Mouse (Mus musculus) forebrain, embryonic 13.5 days (tissue): Measurements from ENCODE around the gene Dscaml1. TPM values are rescaled to one million over a fixed set of nuclear protein-coding genes. Genes with fewer than 3 reads are reported as not detected.

ENCODE experiments used
- ATAC-seq: fragments of 200-750 bp; cut with Nextera tagmentation; 2 replicates; pipeline ENCODE4 v1.8.0; 2017
- H3K27ac ChIP-seq: fragments of 300-500 bp; sonication (generic); 2 replicates; pipeline ENCODE4 v1.5.1; 2015; ENCODE audit warnings: inconsistent platforms, mild to moderate bottlenecking, moderate library complexity
- H3K27me3 ChIP-seq: fragments of 300-500 bp; sonication (generic); 2 replicates; pipeline ENCODE4 v1.6.1; 2015; ENCODE audit warnings: mild to moderate bottlenecking, inconsistent platforms
- H3K36me3 ChIP-seq: fragments of 300-500 bp; sonication (generic); 2 replicates; pipeline ENCODE4 v1.6.1; 2015; ENCODE audit warnings: mild to moderate bottlenecking, inconsistent platforms; ENCODE audit not compliant: poor library complexity, severe bottlenecking
- H3K4me1 ChIP-seq: fragments of 300-500 bp; sonication (generic); 2 replicates; pipeline ENCODE4 v1.6.1; 2015; ENCODE audit warnings: inconsistent platforms
- H3K4me2 ChIP-seq: fragments of 300-500 bp; sonication (generic); 2 replicates; pipeline ENCODE4 v1.6.1; 2015; ENCODE audit warnings: inconsistent platforms, mild to moderate bottlenecking, moderate library complexity
- H3K4me3 ChIP-seq: fragments of 300-500 bp; sonication (generic); 2 replicates; pipeline ENCODE4 v1.5.1; 2015; ENCODE audit warnings: mild to moderate bottlenecking, inconsistent platforms
- H3K9ac ChIP-seq: fragments of 300-500 bp; sonication (generic); 2 replicates; pipeline ENCODE4 v1.6.1; 2015; ENCODE audit warnings: mild to moderate bottlenecking, inconsistent platforms
- H3K9me3 ChIP-seq: fragments of 300-500 bp; sonication (generic); replicated peaks from 2 replicates; pipeline ENCODE4 v1.6.1; 2016; ENCODE audit warnings: inconsistent platforms
- WGBS: fragments of 180-500 bp; shearing (Covaris S2); methylation state at CpG from one replicate; pipeline ENCODE4 v1.1.7; 2015; 5-methylcytosine and 5-hydroxymethylcytosine counted together
- polyA plus RNA-seq: library from polyadenylated mRNA; unstranded; fragments of >200 nt; fragmentation: Nextera tagmentation; extraction: Ambion mirVana; gene quantifications from 2 replicates; pipeline ENCODE4 v1.2.1, GENCODE M21; 2015

Gene Dscaml1
- polyA plus RNA-seq, result 9.6 and 13.6 TPM in 2 replicates

GRCm38 (mm10) chr9:45426456-45426855 lies at the start of gene Dscaml1:
TSS of gene Dscaml1 (plus strand) at chr9:45426628.
- no peak for ATAC-seq
- Histone ChIP-seq H3K9ac (no peak within 1 kb of the TSS), H3K36me3 (no peaks in the 10 kb centered on the region), H3K27ac (no peak within 1 kb of the TSS), H3K4me3 (no peak within 1 kb of the TSS), H3K4me1 (peaks cover 24% of the 10 kb centered on the region), H3K27me3 (peaks cover 37% of the 10 kb centered on the region), H3K9me3 (no peaks in the 10 kb centered on the region), H3K4me2 (no peak within 1 kb of the TSS)
- 84% methylated on average over 4 of the region's 4 CpGs for WGBS

DNA sequence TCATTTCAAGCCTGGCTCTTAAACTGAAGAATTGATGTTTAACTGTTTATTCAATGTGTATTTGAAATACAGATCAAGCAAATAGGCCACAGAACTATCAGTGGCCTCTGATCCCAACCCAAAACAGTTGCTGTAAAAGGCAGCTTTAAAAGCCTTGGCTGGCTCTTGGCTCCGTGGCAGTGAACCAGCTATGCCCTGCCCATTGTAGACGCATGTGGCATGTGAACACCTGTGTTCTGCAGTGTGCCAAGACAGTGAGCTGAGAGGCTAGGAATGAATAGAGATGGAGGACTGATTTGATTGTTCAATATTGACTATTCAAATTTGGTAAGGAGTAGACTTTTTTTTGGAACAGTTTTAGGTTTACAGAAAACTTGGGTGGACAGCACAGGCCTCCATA lies 49.5 kb upstream of the Dscaml1 start:
- Histone ChIP-seq H3K27ac (no peak overlapping the region), H3K27me3 (no peaks in the 10 kb centered on the region), H3K9me3 (no peaks in the 10 kb centered on the region), H3K4me3 (no peak overlapping the region), H3K4me1 (peaks cover 64% of the 10 kb centered on the region), H3K9ac (no peak overlapping the region), H3K4me2 (no peak overlapping the region), H3K36me3 (peaks cover 20% of the 10 kb centered on the region; the same call in 1 of the 2 replicates)
- no peak for ATAC-seq
- WGBS, result 85% methylated on average over 2 of the region's 2 CpGs

- 25% methylated on average over 10 of the region's 10 CpGs for WGBS
- Histone ChIP-seq H3K27ac (peak overlapping the region; percentile 74), H3K4me1 (peaks cover 61% of the 10 kb centered on the region), H3K36me3 (peaks cover 14% of the 10 kb centered on the region; the same call in 1 of the 2 replicates), H3K27me3 (no peaks in the 10 kb centered on the region), H3K9ac (no peak overlapping the region), H3K4me2 (peak overlapping the region; percentile 19), H3K9me3 (no peaks in the 10 kb centered on the region), H3K4me3 (no peak overlapping the region)
- ATAC-seq, result peak; percentile 83
These were observed 45.8 kb upstream of the Dscaml1 start for GRCm38 (mm10) chr9:45380411-45381251.

DNA sequence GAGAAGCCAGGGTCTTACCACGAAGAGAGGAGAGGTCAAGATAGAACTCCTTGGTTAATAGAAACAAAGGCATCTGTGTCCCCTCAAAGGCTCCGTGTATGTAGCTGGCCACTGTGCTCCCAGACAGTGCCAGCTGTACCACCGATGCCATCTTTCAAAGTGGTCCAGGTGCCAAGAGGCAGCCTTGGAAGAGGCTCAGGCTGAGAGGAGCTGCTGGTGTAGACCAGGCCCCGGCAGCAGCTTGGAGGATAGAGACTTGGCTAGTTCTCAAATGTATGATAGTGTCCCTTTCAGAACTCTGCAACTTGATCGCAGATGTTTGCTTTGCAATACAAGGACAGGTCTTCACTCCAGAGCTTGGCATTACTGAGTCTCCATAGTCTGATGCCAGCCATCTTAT lies 44.1 kb upstream of the Dscaml1 start:
- peaks cover 51% of the 10 kb centered on the region for H3K4me1 ChIP-seq
- H3K4me3 ChIP-seq, result no peak overlapping the region
- H3K27ac ChIP-seq, result no peak overlapping the region
- no peak overlapping the region for H3K9ac ChIP-seq
- H3K4me2 ChIP-seq, result no peak overlapping the region
- no peaks in the 10 kb centered on the region for H3K27me3 ChIP-seq
- peaks cover 9% of the 10 kb centered on the region; the same call in 1 of the 2 replicates for H3K36me3 ChIP-seq
- 82% methylated on average over 5 of the region's 5 CpGs for WGBS
- H3K9me3 ChIP-seq, result no peaks in the 10 kb centered on the region
- ATAC-seq, result no peak

DNA sequence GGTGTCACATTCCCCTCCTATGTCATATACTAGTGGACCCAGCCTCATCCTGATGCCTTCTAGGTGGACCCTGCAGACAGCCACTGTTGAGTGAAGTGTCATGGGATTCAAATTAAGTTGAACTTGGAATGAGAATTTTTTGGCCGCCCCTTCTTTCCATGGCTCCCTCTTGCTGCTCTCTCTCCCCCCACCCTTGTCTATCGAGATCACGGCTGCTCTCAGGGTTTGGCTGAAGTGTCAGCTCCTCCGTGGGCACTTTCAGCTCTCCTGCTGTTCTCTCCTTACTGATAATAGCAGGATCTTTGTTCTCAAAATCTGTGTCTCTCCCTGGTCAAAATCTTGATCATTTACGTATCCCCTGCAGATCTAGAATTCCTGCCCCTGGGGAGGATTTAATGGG lies 43.6 kb upstream of the Dscaml1 start:
- WGBS, result 82% methylated on average over 5 of the region's 5 CpGs
- Histone ChIP-seq H3K4me1 (peaks cover 51% of the 10 kb centered on the region), H3K27ac (no peak overlapping the region), H3K4me2 (no peak overlapping the region), H3K36me3 (peaks cover 4% of the 10 kb centered on the region; the same call in 1 of the 2 replicates), H3K9me3 (no peaks in the 10 kb centered on the region), H3K9ac (no peak overlapping the region), H3K4me3 (no peak overlapping the region), H3K27me3 (no peaks in the 10 kb centered on the region)
- ATAC-seq, result no peak

- peaks cover 44% of the 10 kb centered on the region for H3K4me1 ChIP-seq
- WGBS, result 92% methylated on average over 6 of the region's 6 CpGs
These were observed 42.5 kb upstream of the Dscaml1 start for GRCm38 (mm10) chr9:45383883-45384282.

DNA sequence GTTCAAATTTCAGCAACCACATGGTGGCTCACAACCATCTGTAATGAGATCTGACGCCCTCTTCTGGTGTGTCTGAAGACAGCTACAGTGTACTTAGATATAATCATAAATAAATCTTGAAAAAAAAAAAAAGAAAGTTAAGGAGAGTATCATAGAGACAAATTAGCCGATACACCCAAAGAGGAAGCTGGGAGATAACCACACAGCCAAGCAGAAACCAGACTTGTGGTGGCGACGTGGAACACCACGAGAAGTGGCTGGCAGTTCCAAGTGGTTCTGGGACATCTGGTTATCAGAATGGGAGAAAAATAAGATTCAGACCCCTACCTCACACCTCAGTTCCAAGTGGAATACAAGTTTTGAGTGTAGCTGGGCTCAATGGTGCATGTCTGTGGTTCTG lies 39.7 kb upstream of the Dscaml1 start:
- ATAC-seq, result no peak
- H3K9me3 ChIP-seq, result no peaks in the 10 kb centered on the region
- no peak overlapping the region for H3K4me3 ChIP-seq
- no peak overlapping the region for H3K4me2 ChIP-seq
- no peaks in the 10 kb centered on the region for H3K27me3 ChIP-seq
- peaks cover 18% of the 10 kb centered on the region for H3K4me1 ChIP-seq
- H3K36me3 ChIP-seq, result peaks cover 12% of the 10 kb centered on the region
- no peak overlapping the region for H3K27ac ChIP-seq
- 89% methylated on average over 5 of the region's 5 CpGs for WGBS
- H3K9ac ChIP-seq, result no peak overlapping the region

More at GRCm38 (mm10) chr9:45383883-45384282, 42.5 kb upstream of the Dscaml1 start:
- Histone ChIP-seq H3K27me3 (no peaks in the 10 kb centered on the region), H3K9me3 (no peaks in the 10 kb centered on the region), H3K4me2 (no peak overlapping the region), H3K4me3 (no peak overlapping the region), H3K9ac (no peak overlapping the region), H3K36me3 (no peaks in the 10 kb centered on the region), H3K27ac (no peak overlapping the region)
- ATAC-seq, result no peak

DNA sequence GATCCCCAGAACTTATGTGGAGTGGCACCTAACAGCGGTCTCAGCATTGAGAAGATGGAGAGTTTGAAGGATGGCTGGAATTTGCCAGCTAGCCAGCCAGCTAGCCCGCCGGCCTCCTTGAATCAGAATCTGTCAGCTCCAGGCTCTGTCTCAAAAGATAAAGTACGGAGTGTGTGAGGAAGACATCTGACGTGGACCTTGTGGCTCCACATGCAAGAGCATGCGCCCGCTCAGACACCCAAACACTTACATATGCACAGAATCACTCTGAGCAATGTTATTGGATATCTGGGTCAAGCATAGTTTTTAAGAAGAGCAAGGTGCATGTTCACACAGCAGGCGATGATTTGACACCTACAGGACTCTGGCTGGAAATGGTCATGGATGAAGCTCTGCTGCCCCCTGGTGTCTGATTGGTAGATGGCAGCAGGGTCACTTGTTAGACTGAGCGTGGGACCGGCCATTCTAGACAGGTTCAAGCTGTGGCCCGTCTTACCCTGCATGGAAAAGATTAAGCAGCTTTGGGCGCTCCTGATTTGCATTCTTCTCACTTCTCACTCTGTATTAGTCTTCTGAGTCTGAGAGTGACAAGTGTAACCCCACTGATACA lies 37.9 kb upstream of the Dscaml1 start:
- 47% methylated on average over 12 of the region's 12 CpGs for WGBS
- Histone ChIP-seq H3K27me3 (no peaks in the 10 kb centered on the region), H3K4me3 (no peak overlapping the region), H3K9me3 (no peaks in the 10 kb centered on the region), H3K27ac (no peak overlapping the region), H3K36me3 (peaks cover 30% of the 10 kb centered on the region), H3K4me2 (no peak overlapping the region), H3K4me1 (peaks cover 7% of the 10 kb centered on the region; the same call in 1 of the 2 replicates), H3K9ac (0 out of 2 replicates have a peak overlapping the region, but pooled peaks have one; percentile 9)
- ATAC-seq, result peak; percentile 83

DNA sequence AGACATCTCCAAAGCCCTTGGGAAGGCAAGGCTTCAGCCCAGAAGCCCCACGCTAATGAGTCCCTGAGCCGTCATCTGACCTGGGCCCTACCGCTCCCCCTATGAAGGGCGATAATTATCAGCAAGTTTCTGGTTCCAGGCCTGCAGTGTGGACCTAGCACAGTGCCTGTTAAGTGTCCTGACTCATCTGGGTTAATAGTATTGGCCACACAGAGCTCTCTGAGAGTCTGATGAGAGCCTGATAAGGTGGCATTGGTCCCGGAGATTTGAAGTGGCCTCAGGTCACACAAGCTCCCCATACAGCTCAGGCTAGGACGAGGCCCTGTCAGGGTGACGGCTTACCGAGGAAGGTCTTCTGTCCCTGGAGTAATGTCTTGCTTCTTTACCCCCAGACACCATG lies 36.8 kb upstream of the Dscaml1 start:
- ATAC-seq, result no peak
- no peaks in the 10 kb centered on the region for H3K27me3 ChIP-seq
- H3K27ac ChIP-seq, result no peak overlapping the region
- H3K4me2 ChIP-seq, result no peak overlapping the region
- H3K4me1 ChIP-seq, result peaks cover 5% of the 10 kb centered on the region; the same call in 1 of the 2 replicates
- H3K9me3 ChIP-seq, result no peaks in the 10 kb centered on the region
- WGBS, result 91% methylated on average over 8 of the region's 8 CpGs
- no peak overlapping the region for H3K4me3 ChIP-seq
- H3K9ac ChIP-seq, result no peak overlapping the region
- peaks cover 41% of the 10 kb centered on the region for H3K36me3 ChIP-seq

DNA sequence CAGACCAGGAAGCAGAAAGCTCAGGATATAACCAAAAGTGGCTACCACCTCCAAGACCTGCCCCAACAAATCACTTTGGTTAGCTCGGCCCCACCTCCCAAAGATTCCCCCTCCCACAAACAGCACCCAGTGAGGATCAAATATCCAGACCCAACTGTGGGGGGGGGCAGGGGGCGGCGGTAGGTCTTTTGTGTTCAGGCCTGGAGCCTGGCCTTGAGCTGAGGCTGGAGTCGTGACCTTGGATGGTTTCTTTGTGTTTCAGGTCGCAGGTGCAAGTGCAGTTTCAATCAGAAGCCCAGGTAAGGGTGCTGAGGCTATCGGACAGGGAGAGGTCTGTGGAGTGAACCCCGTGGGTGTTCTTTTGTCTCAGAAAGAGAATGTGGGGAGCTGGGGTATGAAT lies 35.1 kb upstream of the Dscaml1 start:
- Histone ChIP-seq H3K9ac (no peak overlapping the region), H3K36me3 (peaks cover 58% of the 10 kb centered on the region), H3K27me3 (no peaks in the 10 kb centered on the region), H3K4me1 (no peaks in the 10 kb centered on the region), H3K4me2 (no peak overlapping the region), H3K4me3 (no peak overlapping the region), H3K27ac (no peak overlapping the region), H3K9me3 (no peaks in the 10 kb centered on the region)
- WGBS, result 78% methylated on average over 7 of the region's 7 CpGs
- ATAC-seq, result no peak

- H3K4me1 ChIP-seq, result no peaks in the 10 kb centered on the region
- ATAC-seq, result no peak
- 91% methylated on average over 6 of the region's 6 CpGs for WGBS
These were observed 31.2 kb upstream of the Dscaml1 start for GRCm38 (mm10) chr9:45395218-45395617.

GRCm38 (mm10) chr9:45395796-45396195 lies 30.6 kb upstream of the Dscaml1 start:
- H3K27me3 ChIP-seq, result no peaks in the 10 kb centered on the region
- no peaks in the 10 kb centered on the region for H3K4me1 ChIP-seq
- no peak overlapping the region; the same call in 1 of the 2 replicates for H3K9ac ChIP-seq
- H3K27ac ChIP-seq, result no peak overlapping the region
- no peak overlapping the region for H3K4me2 ChIP-seq
- 82% methylated on average over 3 of the region's 3 CpGs for WGBS
- H3K36me3 ChIP-seq, result peaks cover 57% of the 10 kb centered on the region
- ATAC-seq, result no peak
- no peaks in the 10 kb centered on the region for H3K9me3 ChIP-seq
- H3K4me3 ChIP-seq, result no peak overlapping the region

More at GRCm38 (mm10) chr9:45395218-45395617, 31.2 kb upstream of the Dscaml1 start:
- no peaks in the 10 kb centered on the region for H3K27me3 ChIP-seq
- no peak overlapping the region for H3K4me3 ChIP-seq
- no peaks in the 10 kb centered on the region for H3K9me3 ChIP-seq
- H3K27ac ChIP-seq, result no peak overlapping the region
- no peak overlapping the region for H3K9ac ChIP-seq
- no peak overlapping the region for H3K4me2 ChIP-seq
- peaks cover 61% of the 10 kb centered on the region for H3K36me3 ChIP-seq
